Mouse (Mus musculus) kidney, postnatal 25 days (tissue): Measurements from ENCODE around the gene Golga2.
"Not testable (repeated sequence)": the region's sequence is repeated elsewhere in the genome, so short reads cannot be mapped to it uniquely, and the experiment has no call there.

Experiments
- DNase-seq, 2 experiments: peaks; one replicate each; pipeline ENCODE4 v3.0.0; 2021; ENCODE audit warnings: mixed read lengths in 2 of 2

The Golga2 gene

GRCm38 (mm10) chr2:32289578-32289977, 2.4 kb downstream of the Golga2 start:
- DNase-seq, result no peak

- DNase-seq, result no peak
Measured at GRCm38 (mm10) chr2:32294348-32294747, 7.2 kb downstream of the Golga2 start.

- DNase-seq, result no peak
Measured at GRCm38 (mm10) chr2:32295285-32295684, 8.1 kb downstream of the Golga2 start.

GRCm38 (mm10) chr2:32295842-32296241, 8.7 kb downstream of the Golga2 start:
- not testable (repeated sequence) for DNase-seq

- DNase-seq, result no peak
Measured at GRCm38 (mm10) chr2:32299469-32299868, 12.3 kb downstream of the Golga2 start.

- DNase-seq, result no peak
Measured at GRCm38 (mm10) chr2:32302952-32303351, 15.8 kb downstream of the Golga2 start.

- peak; percentile 68 to 69 for DNase-seq
Measured at GRCm38 (mm10) chr2:32304145-32304832, 17.1 kb downstream of the Golga2 start.

GRCm38 (mm10) chr2:32305668-32306067, 18.5 kb downstream of the Golga2 start:
- no peak for DNase-seq

GRCm38 (mm10) chr2:32306176-32306575, 19.0 kb downstream of the Golga2 start:
- DNase-seq, result peak in 1 of 2 experiments; percentile 32

- peak in 1 of 2 experiments; percentile 24 for DNase-seq
Measured at GRCm38 (mm10) chr2:32307247-32307798, 20.1 kb downstream of the Golga2 start.

GRCm38 (mm10) chr2:32307941-32308760, 21.0 kb downstream of the Golga2 start:
- peak; percentile 58 to 75 for DNase-seq

GRCm38 (mm10) chr2:32308870-32309568, 21.8 kb downstream of the Golga2 start:
- peak in 1 of 2 experiments; percentile 34 for DNase-seq

GRCm38 (mm10) chr2:32310096-32310845, 23.1 kb downstream of the Golga2 start:
- peak in 1 of 2 experiments; percentile 33 for DNase-seq

- DNase-seq, result peak in 1 of 2 experiments; percentile 26
Measured at GRCm38 (mm10) chr2:32311443-32312317, 24.5 kb downstream of the Golga2 start.

- peak; percentile 89 to 91 for DNase-seq
Measured at GRCm38 (mm10) chr2:32312318-32312964, 25.3 kb downstream of the Golga2 start.

- DNase-seq, result peak in 1 of 2 experiments; percentile 31
Measured at GRCm38 (mm10) chr2:32314831-32315230, 27.6 kb downstream of the Golga2 start.

GRCm38 (mm10) chr2:32315751-32316150, 28.6 kb downstream of the Golga2 start:
- peak in 1 of 2 experiments; percentile 25 for DNase-seq

GRCm38 (mm10) chr2:32316887-32317656, 29.9 kb downstream of the Golga2 start:
- peak in 1 of 2 experiments; percentile 41 for DNase-seq

- DNase-seq, result peak; percentile 57 to 78
Measured at GRCm38 (mm10) chr2:32317791-32318417, 30.7 kb downstream of the Golga2 start.
